Mouse (Mus musculus) G1E (cell line): ENCODE data around the gene Peli1. TPM values are rescaled to one million over a fixed set of nuclear protein-coding genes. Genes with fewer than 3 reads are reported as not detected.

Experiments used
- ATAC-seq: 2 replicates; pipeline ENCODE4 v1.8.0; 2016; ENCODE audit warnings: mild to moderate bottlenecking; ENCODE audit not compliant: insufficient number of reproducible peaks, poor library complexity, low FRiP score, severe bottlenecking; ENCODE audit errors: extremely low read depth
- DNase-seq: peaks from one replicate; pipeline ENCODE4 v3.0.0; 2012; ENCODE audit warnings: low spot score
- H3K27me3 ChIP-seq: 2 replicates; pipeline ENCODE4 v1.6.1; 2012; ENCODE audit warnings: mild to moderate bottlenecking, low read length, inconsistent platforms; ENCODE audit not compliant: insufficient read depth
- H3K36me3 ChIP-seq: replicated peaks from 2 replicates; pipeline ENCODE3; 2012; ENCODE audit warnings: mild to moderate bottlenecking, inconsistent platforms
- H3K4me1 ChIP-seq: 2 replicates; pipeline ENCODE4 v1.6.1; 2012; ENCODE audit warnings: low read depth, low read length, inconsistent platforms, mixed read lengths; ENCODE audit not compliant: insufficient read depth
- H3K4me3 ChIP-seq: 2 replicates; pipeline ENCODE4 v1.5.1; 2012; ENCODE audit warnings: low read depth, mild to moderate bottlenecking, inconsistent platforms, low read length, moderate library complexity, mixed read lengths
- H3K9me3 ChIP-seq: replicated peaks from 2 replicates; pipeline ENCODE4 v1.6.1; 2012; ENCODE audit warnings: inconsistent platforms
- CTCF ChIP-seq: IDR thresholded peaks from 2 replicates; pipeline ENCODE4 v1.5.1; 2012; ENCODE audit warnings: low read depth, low read length, inconsistent platforms, mixed read lengths
- GATA1 ChIP-seq: IDR thresholded peaks from 2 replicates; pipeline ENCODE4 v1.6.1; 2012; ENCODE audit warnings: borderline replicate concordance, low read length, inconsistent platforms, mixed read lengths
- GATA2 ChIP-seq: IDR thresholded peaks from 2 replicates; pipeline ENCODE4 v1.6.1; 2012; ENCODE audit warnings: low read depth, low read length, inconsistent platforms, borderline replicate concordance
- POLR2AphosphoS5 ChIP-seq: IDR thresholded peaks from 2 replicates; pipeline ENCODE4 v1.6.1; 2012; ENCODE audit warnings: low read depth, low read length, inconsistent platforms; ENCODE audit not compliant: insufficient replicate concordance
- TAL1 ChIP-seq: conservative IDR thresholded peaks from 2 replicates; pipeline ENCODE4 v1.6.1; 2012; ENCODE audit warnings: low read depth, low read length, inconsistent platforms, mixed read lengths
- polyA plus RNA-seq: library from polyadenylated mRNA; stranded (reverse); fragments of >175 nt; gene quantifications from 2 replicates; pipeline ENCODE4 v1.2.3, GENCODE M21; 2012
- total RNA-seq, 2 experiments: library from RNA; stranded (forward) in 1 of 2; stranded (reverse) in 1 of 2; fragments of 200-1000 nt in 1 of 2; fragments of >200 nt in 1 of 2; fragmentation: Nextera tagmentation in 1 of 2; gene quantifications; 2 replicates each; pipeline ENCODE4 v1.2.3; 2014 to 2017

The Peli1 gene
- total RNA-seq (2014; fragmentation: Nextera tagmentation), result 30.3 and 35.7 TPM in 2 replicates
- 15.9 and 16.5 TPM in 2 replicates for total RNA-seq (2017)
- 18.3 and 20.8 TPM in 2 replicates for polyA plus RNA-seq

DNA sequence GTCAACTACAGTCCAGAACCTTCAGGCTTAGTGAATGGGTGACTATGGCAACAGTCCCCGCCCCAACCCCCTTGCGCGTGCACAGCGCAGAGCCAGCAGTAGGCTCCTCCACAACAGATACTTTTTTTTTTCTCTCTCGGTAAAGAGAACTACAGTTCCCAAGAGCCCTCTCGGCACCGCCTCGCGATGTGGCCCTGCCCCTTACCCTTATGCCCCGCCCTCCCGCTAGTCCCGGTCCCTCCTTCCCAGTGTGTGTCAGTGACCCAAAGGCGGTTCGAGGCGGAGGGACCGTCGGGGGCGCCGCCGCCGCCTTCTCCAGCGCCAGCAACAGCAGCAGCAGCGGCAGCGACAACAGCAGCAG lies at the start of gene Peli1:
TSS of gene Peli1 (plus strand) at position 225 of the 361 bp plus-strand sequence.
- TF ChIP-seq GATA1 (no peak), CTCF (no peak), POLR2AphosphoS5 (no peak), GATA2 (no peak), TAL1 (no peak)
- Histone ChIP-seq H3K4me1 (peaks cover 14% of the 10 kb centered on the region), H3K36me3 (no peaks in the 10 kb centered on the region), H3K4me3 (peak within 1 kb of the TSS; percentile 96), H3K9me3 (no peaks in the 10 kb centered on the region), H3K27me3 (peaks cover 4% of the 10 kb centered on the region; the same call in 1 of the 2 replicates)
- DNase-seq (peak; percentile 88), ATAC-seq (peak; percentile 98)

DNA sequence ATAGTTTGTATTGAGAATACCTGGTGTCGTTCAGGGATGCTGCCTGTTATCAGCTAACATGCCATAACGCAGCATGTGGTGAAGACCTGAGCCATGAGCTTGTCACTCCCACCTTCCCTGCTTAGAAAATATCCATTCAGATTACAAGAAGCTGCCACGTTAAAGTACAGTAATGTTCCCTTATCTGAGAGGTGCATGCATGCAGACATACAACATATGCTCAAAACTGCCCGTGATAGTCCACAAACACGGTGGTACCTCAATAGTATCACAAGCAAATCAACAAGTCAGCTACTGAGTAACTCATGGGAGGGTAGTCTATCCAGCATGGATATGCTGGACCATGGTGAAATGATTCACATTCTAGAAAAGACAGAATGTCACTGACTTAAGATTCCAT lies 48.5 kb upstream of the Peli1 start:
- Histone ChIP-seq H3K9me3 (no peaks in the 10 kb centered on the region), H3K4me3 (no peak overlapping the region), H3K27me3 (peaks cover 26% of the 10 kb centered on the region), H3K36me3 (no peaks in the 10 kb centered on the region), H3K4me1 (no peaks in the 10 kb centered on the region)
- DNase-seq (no peak), ATAC-seq (no peak)
- TF ChIP-seq TAL1 (no peak), GATA2 (no peak), POLR2AphosphoS5 (no peak), GATA1 (no peak), CTCF (no peak)

DNA sequence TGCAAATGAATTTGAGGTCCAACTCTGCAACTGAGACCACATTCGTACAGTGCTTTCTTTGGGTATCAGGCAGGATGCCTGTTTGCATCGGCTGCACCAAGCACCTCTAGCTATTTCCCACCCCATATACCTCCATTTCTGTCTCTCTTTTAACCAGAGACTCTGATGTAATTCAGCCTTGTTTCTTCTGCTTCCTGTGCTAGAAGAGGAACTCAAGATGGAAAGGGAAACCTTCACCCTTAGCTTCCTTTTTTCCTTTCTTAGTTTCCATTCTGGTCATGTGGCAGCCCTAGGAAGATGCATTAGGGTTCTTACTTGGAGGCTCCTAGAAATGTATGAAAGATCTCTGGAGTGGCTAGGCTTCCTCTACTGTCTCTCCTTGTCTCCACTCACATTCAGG lies 44.9 kb upstream of the Peli1 start:
- no peak for ATAC-seq
- H3K36me3 ChIP-seq, result no peaks in the 10 kb centered on the region
- no peaks in the 10 kb centered on the region for H3K4me1 ChIP-seq
- peaks cover 41% of the 10 kb centered on the region for H3K27me3 ChIP-seq
- no peak for DNase-seq
- no peak overlapping the region for H3K4me3 ChIP-seq
- no peaks in the 10 kb centered on the region for H3K9me3 ChIP-seq
- no peak for TF ChIP-seq GATA2
- no peak for TF ChIP-seq GATA1
- TF ChIP-seq POLR2AphosphoS5, result no peak
- TF ChIP-seq TAL1, result no peak
- no peak for TF ChIP-seq CTCF

DNA sequence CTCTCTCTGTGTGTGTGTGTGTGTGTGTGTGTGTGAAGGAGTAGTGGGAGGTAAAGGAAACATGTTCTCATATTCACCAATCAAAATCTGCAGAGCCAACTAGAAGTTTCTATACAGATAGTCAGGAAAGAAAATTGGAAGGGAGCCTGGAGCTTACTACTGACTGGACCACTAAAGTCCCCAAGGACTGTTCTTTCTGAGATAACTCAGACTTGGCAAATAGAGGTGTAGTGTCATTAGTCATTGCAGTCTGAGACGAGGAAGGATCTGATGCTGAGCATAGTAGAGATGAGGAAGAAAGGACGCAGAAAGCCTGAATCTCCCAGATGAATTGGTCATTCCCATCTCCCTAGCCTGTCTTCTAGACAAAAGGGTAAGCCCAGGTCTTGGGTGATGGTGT lies 43.2 kb upstream of the Peli1 start:
- Histone ChIP-seq H3K36me3 (no peaks in the 10 kb centered on the region), H3K4me1 (no peaks in the 10 kb centered on the region), H3K4me3 (no peak overlapping the region), H3K9me3 (no peaks in the 10 kb centered on the region), H3K27me3 (peaks cover 37% of the 10 kb centered on the region)
- DNase-seq (no peak), ATAC-seq (no peak)
- TF ChIP-seq TAL1 (no peak), GATA1 (no peak), POLR2AphosphoS5 (no peak), GATA2 (no peak), CTCF (no peak)

DNA sequence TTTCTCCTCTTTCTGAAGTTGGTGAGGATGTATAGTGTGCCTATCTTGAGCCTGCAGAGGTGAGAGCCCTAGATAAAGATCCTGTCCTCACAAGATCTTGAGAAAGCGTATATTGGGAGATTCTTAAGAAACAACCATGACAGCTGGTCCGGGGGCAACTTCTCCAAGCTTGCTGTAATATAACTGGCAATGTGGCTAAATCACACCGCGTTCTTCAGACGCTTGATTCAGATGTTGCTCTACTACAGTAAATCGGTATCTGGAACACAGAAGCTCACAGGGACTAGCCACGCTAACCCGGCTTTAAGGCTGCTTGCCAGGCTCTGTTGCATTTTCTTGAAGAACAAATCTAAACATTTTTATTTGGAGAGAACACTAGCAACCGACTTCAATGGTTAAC lies 39.4 kb upstream of the Peli1 start:
- no peaks in the 10 kb centered on the region for H3K9me3 ChIP-seq
- TF ChIP-seq GATA1 (no peak), TAL1 (no peak), CTCF (no peak), POLR2AphosphoS5 (no peak), GATA2 (no peak)
- no peaks in the 10 kb centered on the region for H3K4me1 ChIP-seq
- H3K27me3 ChIP-seq, result peaks cover 24% of the 10 kb centered on the region
- no peak overlapping the region for H3K4me3 ChIP-seq
- no peak for DNase-seq
- no peak for ATAC-seq
- no peaks in the 10 kb centered on the region for H3K36me3 ChIP-seq

DNA sequence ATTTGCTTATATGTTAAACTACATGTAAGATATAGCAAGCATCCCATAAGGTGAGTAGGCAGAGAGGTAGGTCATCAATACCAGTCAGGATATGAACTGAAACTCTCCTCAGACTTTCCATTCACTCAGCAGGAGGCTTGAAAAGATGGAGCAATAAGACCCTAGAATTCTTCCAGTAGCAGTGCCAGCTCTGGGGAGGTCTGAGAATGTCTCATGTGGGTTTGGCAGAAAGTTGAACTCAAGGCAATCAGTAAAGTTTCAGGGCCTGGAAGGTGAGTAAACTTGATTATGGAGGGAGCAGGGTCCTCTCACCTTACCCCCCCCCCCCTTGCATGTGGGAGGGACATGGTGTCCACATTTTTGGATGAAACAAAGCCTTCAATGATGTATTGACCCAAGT lies 36.5 kb upstream of the Peli1 start:
- Histone ChIP-seq H3K9me3 (no peaks in the 10 kb centered on the region), H3K4me1 (peaks cover 6% of the 10 kb centered on the region; the same call in 1 of the 2 replicates), H3K4me3 (no peak overlapping the region), H3K36me3 (no peaks in the 10 kb centered on the region), H3K27me3 (peaks cover 7% of the 10 kb centered on the region)
- ATAC-seq (no peak), DNase-seq (no peak)
- no peak for TF ChIP-seq GATA2
- TF ChIP-seq POLR2AphosphoS5, result no peak
- TF ChIP-seq CTCF, result no peak
- TF ChIP-seq GATA1, result no peak
- no peak for TF ChIP-seq TAL1
